Mouse (Mus musculus): ENCODE measurements around the gene B3galt4. TPM values are rescaled to one million over a fixed set of nuclear protein-coding genes. Genes with fewer than 3 reads are reported as not detected.

The B3galt4 gene
- polyA plus RNA-seq, 1 experiment from 2014 or later: 2.5 TPM

DNA sequence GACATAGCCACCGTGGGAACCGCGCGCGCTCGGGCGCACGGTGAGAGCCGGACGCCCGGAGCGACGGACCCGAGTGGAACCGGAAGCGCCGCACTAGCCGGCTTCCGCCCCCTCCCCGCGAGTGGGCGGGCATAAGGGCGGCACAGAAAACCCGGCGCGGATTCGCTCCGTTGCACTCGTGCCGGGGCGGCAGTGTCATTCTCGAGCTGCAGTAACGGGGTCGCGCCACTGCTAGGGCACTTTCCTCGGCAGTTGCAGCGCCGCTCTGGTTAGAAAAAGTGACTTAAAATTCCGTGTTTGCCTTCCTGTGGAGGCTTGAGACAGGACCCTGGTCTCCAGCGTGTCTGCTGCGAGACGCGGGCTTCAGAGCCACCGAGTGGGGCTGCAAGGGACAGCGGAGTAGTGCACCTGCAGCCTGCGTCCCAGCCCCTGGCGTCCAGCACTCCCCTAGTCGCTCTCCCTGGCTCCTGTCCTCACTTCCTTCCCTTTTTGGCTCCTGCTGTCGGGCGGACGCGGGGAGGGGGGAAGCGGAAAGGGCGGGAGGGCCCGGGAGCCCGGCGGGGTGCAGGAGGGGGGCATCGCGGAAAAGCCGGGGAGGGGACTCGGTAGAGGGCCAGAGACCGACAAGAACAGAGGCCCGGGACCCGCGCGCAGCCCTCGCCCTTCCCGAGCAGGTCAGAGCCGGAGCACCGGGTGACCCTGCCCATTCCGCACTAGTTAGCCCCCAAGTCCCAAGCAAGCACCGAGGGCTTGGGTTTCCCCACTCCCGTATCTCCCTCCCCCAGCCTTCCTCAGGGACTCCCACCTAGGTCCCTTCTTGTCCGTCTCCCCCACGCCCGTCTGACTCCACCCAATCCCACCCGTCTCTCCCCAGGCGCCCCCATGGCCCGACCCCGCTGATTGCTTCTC, 21.7 kb downstream of the B3galt4 start, which contains the start of gene Rgl2:
Gene Rgl2 (plus strand): TSS at position 173 of the 909 bp plus-strand sequence.
- ATAC-seq (ENCODE audit: insufficient read depth): peak; percentile 78
- Histone ChIP-seq H3K9me3 (replicated peaks) (no peaks in the 10 kb centered on the region), H3K27ac (replicated peaks) (peak within 1 kb of the TSS; percentile 93), H3K4me2 (peak within 1 kb of the TSS; percentile 99), H3K4me3 (replicated peaks) (peak within 1 kb of the TSS; percentile 75), H3K27me3 (no peaks in the 10 kb centered on the region), H3K4me1 (replicated peaks) (peaks cover 68% of the 10 kb centered on the region), H3K9ac (peak within 1 kb of the TSS; percentile 86), H3K36me3 (replicated peaks) (peaks cover 55% of the 10 kb centered on the region)
- WGBS (ENCODE audit: insufficient replicate concordance): under 1% methylated on average over 78 of the region's 80 CpGs

GRCm38 (mm10) chr17:33928251-33928947, 22.9 kb downstream of the B3galt4 start:
- Histone ChIP-seq H3K4me1 (replicated peaks) (peaks cover 79% of the 10 kb centered on the region), H3K27me3 (no peaks in the 10 kb centered on the region), H3K9ac (peak overlapping the region; percentile 86), H3K9me3 (replicated peaks) (no peaks in the 10 kb centered on the region), H3K4me3 (replicated peaks) (peak overlapping the region; percentile 75), H3K27ac (replicated peaks) (peak overlapping the region; percentile 93), H3K4me2 (peak overlapping the region; percentile 99), H3K36me3 (replicated peaks) (peaks cover 48% of the 10 kb centered on the region)
- WGBS (ENCODE audit: insufficient replicate concordance): 50% methylated on average over 21 of the region's 21 CpGs
- no peak for ATAC-seq (ENCODE audit: insufficient read depth)

GRCm38 (mm10) chr17:33926207-33926932, 24.9 kb downstream of the B3galt4 start:
- peaks cover 71% of the 10 kb centered on the region for H3K4me1 ChIP-seq (replicated peaks)
- no peak for ATAC-seq (ENCODE audit: insufficient read depth)
- no peak overlapping the region for H3K9ac ChIP-seq
- H3K27me3 ChIP-seq: no peaks in the 10 kb centered on the region
- no peak overlapping the region for H3K4me2 ChIP-seq
- no peak overlapping the region; the same call in 1 of the 2 replicates for H3K27ac ChIP-seq (replicated peaks)
- H3K36me3 ChIP-seq (replicated peaks): peaks cover 42% of the 10 kb centered on the region
- 74% methylated on average over 17 of the region's 17 CpGs for WGBS (ENCODE audit: insufficient replicate concordance)
- H3K4me3 ChIP-seq (replicated peaks): no peak overlapping the region
- no peaks in the 10 kb centered on the region for H3K9me3 ChIP-seq (replicated peaks)

DNA sequence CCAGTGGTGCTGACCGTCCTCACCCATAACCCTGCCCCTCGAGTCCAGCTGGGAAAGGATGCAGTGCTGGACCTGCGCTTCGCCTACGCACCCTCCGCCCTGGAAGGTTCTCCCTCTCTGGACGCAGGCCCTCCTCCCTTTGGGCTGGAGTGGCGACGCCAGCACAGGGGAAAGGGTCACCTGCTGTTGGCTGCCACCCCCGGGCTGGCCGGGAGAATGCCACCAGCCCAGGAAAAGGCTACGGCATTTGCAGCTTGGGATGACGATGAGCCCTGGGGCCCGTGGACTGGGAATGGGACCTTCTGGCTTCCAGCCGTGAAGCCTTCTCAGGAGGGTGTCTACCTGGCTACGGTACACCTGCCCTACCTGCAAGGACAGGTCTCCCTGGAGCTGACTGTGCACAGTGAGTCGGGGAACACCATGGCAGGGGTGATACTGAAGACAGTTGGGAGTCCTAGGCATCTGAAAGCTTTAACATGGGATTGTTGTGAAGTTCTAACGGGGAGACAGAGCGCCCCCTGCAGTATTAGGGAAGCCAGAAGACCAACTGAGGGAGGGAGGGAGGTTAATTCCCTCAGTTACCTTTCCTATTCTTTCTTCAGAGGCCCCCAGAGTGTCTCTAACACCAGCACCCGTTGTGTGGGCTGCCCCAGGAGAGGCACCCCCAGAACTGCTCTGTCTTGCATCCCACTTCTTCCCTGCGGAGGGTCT, 25.7 kb downstream of the B3galt4 start:
- no peak for ATAC-seq (ENCODE audit: insufficient read depth)
- no peak overlapping the region for H3K4me3 ChIP-seq (replicated peaks)
- H3K27me3 ChIP-seq: no peaks in the 10 kb centered on the region
- WGBS (ENCODE audit: insufficient replicate concordance): 84% methylated on average over 21 of the region's 21 CpGs
- H3K27ac ChIP-seq (replicated peaks): no peak overlapping the region; the same call in 1 of the 2 replicates
- peaks cover 70% of the 10 kb centered on the region for H3K4me1 ChIP-seq (replicated peaks)
- H3K9ac ChIP-seq: no peak overlapping the region
- no peak overlapping the region for H3K4me2 ChIP-seq
- peaks cover 42% of the 10 kb centered on the region for H3K36me3 ChIP-seq (replicated peaks)
- H3K9me3 ChIP-seq (replicated peaks): no peaks in the 10 kb centered on the region

DNA sequence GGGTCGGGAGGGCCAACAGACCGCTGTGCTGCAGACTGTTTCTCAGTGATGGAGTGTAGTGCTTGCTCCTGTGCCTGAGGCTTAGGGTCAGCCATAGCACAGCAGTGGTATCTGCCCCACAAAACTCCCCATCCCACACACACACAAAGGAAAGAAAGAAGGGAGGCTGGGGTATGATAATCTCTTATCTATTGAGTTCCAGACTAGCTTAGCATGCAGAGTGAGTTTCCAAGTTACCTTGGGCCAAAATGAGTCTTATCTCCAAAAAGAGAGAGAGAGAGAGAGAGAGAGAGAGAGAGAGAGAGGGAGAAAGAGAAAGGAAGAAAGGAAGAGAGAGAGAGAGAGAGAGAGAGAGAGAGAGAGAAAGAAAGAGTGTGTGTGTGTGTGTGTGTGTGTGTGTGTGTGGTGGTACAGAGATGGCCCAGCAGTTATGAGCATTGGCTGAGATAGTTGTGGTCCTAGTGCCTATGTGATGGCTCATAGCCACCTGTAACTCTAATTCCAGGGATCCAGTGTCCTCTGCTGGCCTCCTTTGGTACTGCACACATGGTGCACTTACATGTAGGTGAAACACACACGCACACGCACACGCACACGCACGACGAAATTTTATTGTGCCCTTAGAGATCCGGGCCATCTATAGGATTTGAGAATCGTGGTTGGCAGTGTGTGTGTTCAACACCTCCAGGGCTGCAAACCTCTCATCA, 26.6 kb downstream of the B3galt4 start:
- peak overlapping the region; percentile 8; the same call in 1 of the 2 replicates for H3K4me2 ChIP-seq
- H3K9ac ChIP-seq: no peak overlapping the region
- H3K4me1 ChIP-seq (replicated peaks): peaks cover 67% of the 10 kb centered on the region
- no peaks in the 10 kb centered on the region for H3K27me3 ChIP-seq
- ATAC-seq (ENCODE audit: insufficient read depth): peak; percentile 20; the same call in 1 of the 2 replicates
- H3K9me3 ChIP-seq (replicated peaks): no peaks in the 10 kb centered on the region
- 71% methylated on average over 10 of the region's 10 CpGs for WGBS (ENCODE audit: insufficient replicate concordance)
- H3K27ac ChIP-seq (replicated peaks): peak overlapping the region; percentile 51; the same call in 1 of the 2 replicates
- peaks cover 42% of the 10 kb centered on the region for H3K36me3 ChIP-seq (replicated peaks)
- H3K4me3 ChIP-seq (replicated peaks): no peak overlapping the region

DNA sequence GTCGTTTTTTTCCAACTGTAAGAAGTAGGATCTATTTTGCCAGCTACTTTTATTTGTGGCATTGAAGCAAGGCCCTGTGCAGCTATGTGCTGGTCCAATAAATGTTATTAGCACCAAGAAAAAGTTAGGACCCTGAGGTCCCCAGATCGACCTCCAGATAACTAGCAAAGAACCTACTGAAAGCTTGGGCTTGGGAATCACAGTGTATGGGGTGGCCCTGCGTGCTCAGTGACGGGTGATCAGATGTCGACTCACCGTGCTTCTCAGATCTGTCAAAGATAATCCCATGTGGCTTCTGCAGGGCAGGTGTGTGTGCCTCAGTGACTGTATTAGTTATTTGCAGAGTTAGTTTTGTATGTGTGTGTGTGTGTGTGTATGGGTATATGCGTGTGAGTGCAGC, 29.9 kb downstream of the B3galt4 start:
- Histone ChIP-seq H3K9me3 (replicated peaks) (peaks cover 20% of the 10 kb centered on the region), H3K4me1 (replicated peaks) (peaks cover 76% of the 10 kb centered on the region), H3K4me3 (replicated peaks) (no peak overlapping the region; the same call in 1 of the 2 replicates), H3K4me2 (0 out of 2 replicates have a peak overlapping the region, but pooled peaks have one; percentile 96), H3K27ac (replicated peaks) (0 out of 2 replicates have a peak overlapping the region, but pooled peaks have one; percentile 41), H3K36me3 (replicated peaks) (peaks cover 44% of the 10 kb centered on the region), H3K27me3 (no peaks in the 10 kb centered on the region), H3K9ac (no peak overlapping the region)
- no peak for ATAC-seq (ENCODE audit: insufficient read depth)
- WGBS (ENCODE audit: insufficient replicate concordance): 68% methylated on average over 7 of the region's 7 CpGs

GRCm38 (mm10) chr17:33920282-33921097, 30.8 kb downstream of the B3galt4 start:
- H3K4me3 ChIP-seq (replicated peaks): peak overlapping the region; percentile 90
- peaks cover 20% of the 10 kb centered on the region for H3K9me3 ChIP-seq (replicated peaks)
- no peaks in the 10 kb centered on the region for H3K27me3 ChIP-seq
- H3K36me3 ChIP-seq (replicated peaks): peaks cover 36% of the 10 kb centered on the region
- peaks cover 72% of the 10 kb centered on the region for H3K4me1 ChIP-seq (replicated peaks)
- H3K4me2 ChIP-seq: peak overlapping the region; percentile 96
- peak; percentile 11; the same call in 1 of the 2 replicates for ATAC-seq (ENCODE audit: insufficient read depth)
- under 1% methylated on average over 36 of the region's 36 CpGs for WGBS (ENCODE audit: insufficient replicate concordance)
- H3K27ac ChIP-seq (replicated peaks): peak overlapping the region; percentile 94
- H3K9ac ChIP-seq: peak overlapping the region; percentile 87

DNA sequence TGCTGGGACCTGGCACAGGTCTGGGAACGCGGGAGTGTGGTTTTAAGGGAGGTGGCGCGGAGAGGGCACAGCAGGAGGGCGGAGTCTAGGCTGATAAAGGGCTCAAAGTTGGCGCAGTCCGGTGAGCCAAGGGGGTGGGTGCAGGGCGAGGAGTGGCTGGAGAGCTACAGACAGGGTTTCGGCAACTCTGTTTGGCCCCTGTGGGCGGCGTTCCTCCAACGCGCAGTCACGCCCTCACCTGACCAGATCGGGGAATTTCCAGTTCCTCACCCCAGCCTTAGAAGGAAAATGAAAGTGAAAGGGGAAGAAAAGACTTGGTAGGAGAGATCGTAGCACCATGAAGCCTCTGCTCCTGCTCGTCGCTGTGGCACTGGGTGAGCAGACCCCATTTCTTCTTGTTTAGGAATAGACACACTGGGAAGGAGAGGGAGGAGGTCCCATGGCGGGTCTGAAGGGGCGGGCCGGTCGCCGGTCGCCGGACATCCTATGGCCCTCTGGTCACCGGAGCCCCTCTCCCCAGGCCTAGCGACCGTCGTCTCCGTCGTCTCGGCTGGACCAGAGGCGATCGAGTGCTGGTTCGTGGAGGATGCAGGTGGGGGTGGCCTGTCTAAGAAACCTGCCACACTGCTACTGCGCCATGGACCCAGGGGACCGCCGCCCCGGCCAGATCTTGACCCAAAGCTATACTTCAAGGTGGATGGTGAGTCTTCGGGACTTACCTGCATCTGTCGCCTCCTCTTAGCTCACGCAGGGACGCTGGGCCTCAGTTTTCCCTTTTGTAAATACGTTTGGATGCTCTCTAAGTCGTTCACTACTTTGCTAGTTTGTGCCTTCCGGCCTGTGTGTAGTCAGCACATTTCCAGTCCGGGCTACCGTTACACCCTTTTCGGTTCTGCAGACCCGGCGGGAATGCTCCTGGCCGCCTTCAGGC, 31.7 kb downstream of the B3galt4 start:
- Histone ChIP-seq H3K27ac (replicated peaks) (peak overlapping the region; percentile 94), H3K4me2 (peak overlapping the region; percentile 96), H3K27me3 (no peaks in the 10 kb centered on the region), H3K4me3 (replicated peaks) (peak overlapping the region; percentile 90), H3K9ac (peak overlapping the region; percentile 87), H3K9me3 (replicated peaks) (peaks cover 20% of the 10 kb centered on the region), H3K4me1 (replicated peaks) (peaks cover 73% of the 10 kb centered on the region), H3K36me3 (replicated peaks) (peaks cover 37% of the 10 kb centered on the region)
- under 1% methylated on average over 52 of the region's 52 CpGs for WGBS (ENCODE audit: insufficient replicate concordance)
- ATAC-seq (ENCODE audit: insufficient read depth): peak; percentile 59

Data from liver, embryonic 15.5 days (tissue).